ENCODE assay signal across 8 mouse cellular contexts in genomic region chr7:123017627-123018026, GRCm38 (mm10). TPM values are rescaled to one million over a fixed set of nuclear protein-coding genes. Genes with fewer than 3 reads are reported as not detected.
DNase-seq lines count a peak whose midpoint lies in the region; ATAC-seq and TF ChIP-seq lines count a peak whose summit lies in the region.
"Had no signal": no experiment of that assay in that cellular context is flagged by ENCODE, and none has a peak within 500 bp of the region (broad histone marks: within the 10 kb centered on the region; RNA-seq: fewer than 3 reads in every experiment).

No protein-coding gene starts in this region.

- no peak overlapping the region for H3K4me2 ChIP-seq in kidney, embryonic 16.5 days (replicated peaks; ENCODE audit: low read depth, low read length)
- no peak overlapping the region for H3K4me2 ChIP-seq in CH12.LX (ENCODE audit: insufficient read depth, low read depth, poor library complexity, severe bottlenecking)
- no peak overlapping the region for H3K4me2 ChIP-seq in stomach, postnatal 0 days (replicated peaks; ENCODE audit: low read depth)

- TF ChIP-seq EP300 in CH12.LX (IDR thresholded peaks at IDR 0.05; ENCODE audit: low read length), result no peak
- TF ChIP-seq EP300 in MEL (IDR thresholded peaks at IDR 0.05; ENCODE audit: low read depth in 1 of 2, low read length in 2 of 2), result no peak
- no peak for TF ChIP-seq EP300 in stomach, postnatal 0 days (optimal IDR thresholded peaks at IDR 0.05)

- no peak overlapping the region for H3K27ac ChIP-seq in kidney, adult 2 months (ENCODE audit: insufficient read depth, low read depth, low read length)
- H3K27ac ChIP-seq in kidney, embryonic 16.5 days (ENCODE audit: low read length), result no peak overlapping the region
- no peak overlapping the region for H3K27ac ChIP-seq in CH12.LX (ENCODE audit: insufficient read depth, low read depth)
- no peak overlapping the region for H3K27ac ChIP-seq in MEL (ENCODE audit: control insufficient read depth, low read depth, low read length)
- H3K27ac ChIP-seq in embryonic fibroblast, embryonic 13.5 days (ENCODE audit: insufficient read depth, low read length), result no peak overlapping the region
- H3K27ac ChIP-seq in stomach, postnatal 0 days (replicated peaks), result no peak overlapping the region
- H3K27ac ChIP-seq: macrophage had no signal

- 44% methylated on average over 3 of the region's 3 CpGs for WGBS in kidney, adult 2 months
- 37% methylated on average over 3 of the region's 3 CpGs for WGBS in kidney, embryonic 16.5 days
- 35% methylated on average over 3 of the region's 3 CpGs for WGBS in stomach, postnatal 0 days

- peak; percentile 58 for TF ChIP-seq CTCF in kidney, adult 2 months (conservative IDR thresholded peaks at IDR 0.05; ENCODE audit: insufficient read depth, insufficient read length, low read depth, low read length)
- peak; percentile 58 to 75 for TF ChIP-seq CTCF in CH12.LX (conservative IDR thresholded peaks at IDR 0.05 in 1 of 2, IDR thresholded peaks at IDR 0.05 in 1 of 2; ENCODE audit: low read depth in 2 of 2, low read length in 2 of 2)
- peak; percentile 77 to 82 (median 80) for TF ChIP-seq CTCF in MEL (IDR thresholded peaks at IDR 0.05 in 2 of 3, conservative IDR thresholded peaks at IDR 0.05 in 1 of 3; ENCODE audit: control insufficient read depth in 1 of 3, insufficient read depth in 1 of 3, low read depth in 2 of 3, low read length in 3 of 3, poor library complexity in 1 of 3, severe bottlenecking in 1 of 3)
- TF ChIP-seq CTCF in embryonic fibroblast, embryonic 13.5 days (IDR thresholded peaks at IDR 0.05; ENCODE audit: borderline replicate concordance, insufficient read depth, low read length), result peak; percentile 13; the same call in 1 of the 2 replicates
- TF ChIP-seq CTCF in stomach, postnatal 0 days (IDR thresholded peaks at IDR 0.05; ENCODE audit: low read depth), result peak; percentile 84

- in situ Hi-C loops in CH12.LX (cut with MboI; ENCODE audit: low pct_ligation_motif_present, low pct_unique_long_range_greater_than_20kb, low sequenced_read_pairs), result loop anchor here (10.0 to 25.0 kb wide), 2 partner anchors 170 to 447 kb away; partner anchors contain the start of gene Aqp8

- H3K9me3 ChIP-seq in kidney, embryonic 16.5 days (ENCODE audit: low read length), result no peaks in the 10 kb centered on the region
- peaks cover 7% of the 10 kb centered on the region for H3K9me3 ChIP-seq in CH12.LX (replicated peaks; ENCODE audit: low read length)
- H3K9me3 ChIP-seq in MEL (replicated peaks; ENCODE audit: insufficient read depth, low read length), result no peaks in the 10 kb centered on the region
- H3K9me3 ChIP-seq in stomach, postnatal 0 days (ENCODE audit: control insufficient read depth, low read length), result no peaks in the 10 kb centered on the region

- H3K36me3 ChIP-seq in kidney, adult 2 months (ENCODE audit: control insufficient read depth, insufficient read depth, low read length), result no peaks in the 10 kb centered on the region
- H3K36me3 ChIP-seq in kidney, embryonic 16.5 days (ENCODE audit: insufficient read depth, low read length), result no peaks in the 10 kb centered on the region
- no peaks in the 10 kb centered on the region for H3K36me3 ChIP-seq in CH12.LX (replicated peaks in 1 of 2; ENCODE audit: control insufficient read depth in 1 of 2, insufficient read depth in 1 of 2, low read length in 1 of 2)
- H3K36me3 ChIP-seq in MEL (ENCODE audit: control insufficient read depth in 1 of 2, insufficient read depth in 2 of 2, low read length in 2 of 2), result no peaks in the 10 kb centered on the region
- H3K36me3 ChIP-seq in stomach, postnatal 0 days (ENCODE audit: control insufficient read depth, insufficient read depth, low read length), result no peaks in the 10 kb centered on the region

- H3K27me3 ChIP-seq in kidney, adult 2 months (replicated peaks; ENCODE audit: control insufficient read depth, insufficient read depth, low read length), result no peaks in the 10 kb centered on the region
- H3K27me3 ChIP-seq in kidney, embryonic 16.5 days (ENCODE audit: insufficient read depth, low read length), result no peaks in the 10 kb centered on the region
- H3K27me3 ChIP-seq in CH12.LX (replicated peaks), result peaks cover 20% of the 10 kb centered on the region
- peaks cover 6 to 9% of the 10 kb centered on the region in 2 experiments for H3K27me3 ChIP-seq in MEL (ENCODE audit: control insufficient read depth in 1 of 2, insufficient read depth in 2 of 2, low read length in 2 of 2)
- no peaks in the 10 kb centered on the region for H3K27me3 ChIP-seq in stomach, postnatal 0 days (ENCODE audit: control insufficient read depth, insufficient read depth, low read length)

- no peak for DNase-seq in kidney, adult 2 months
- DNase-seq in CH12.LX (ENCODE audit: extremely low read depth), result peak; percentile 35
- DNase-seq in MEL (ENCODE audit: low read depth, low spot score), result peak; percentile 66
- peak; percentile 56 for DNase-seq in stomach, postnatal 0 days (ENCODE audit: low spot score)
- DNase-seq in left cerebral cortex, adult 9 months (ENCODE audit: low spot score in 2 of 2), result no peak

- H3K4me3 ChIP-seq in kidney, adult 2 months (ENCODE audit: insufficient read depth, low read depth, low read length), result no peak overlapping the region
- H3K4me3 ChIP-seq in kidney, embryonic 16.5 days (ENCODE audit: low read length), result no peak overlapping the region
- H3K4me3 ChIP-seq in CH12.LX (replicated peaks in 1 of 3; ENCODE audit: low read depth in 2 of 3, low read length in 2 of 3, poor library complexity in 1 of 3), result no peak overlapping the region
- H3K4me3 ChIP-seq in MEL (ENCODE audit: control insufficient read depth in 1 of 2, insufficient read depth in 1 of 2, low read depth in 2 of 2, low read length in 2 of 2), result no peak overlapping the region
- no peak overlapping the region for H3K4me3 ChIP-seq in embryonic fibroblast, embryonic 13.5 days (ENCODE audit: insufficient read depth, low read length)
- no peak overlapping the region for H3K4me3 ChIP-seq in stomach, postnatal 0 days (ENCODE audit: low read depth, low read length)

- H3K79me2 ChIP-seq in CH12.LX (replicated peaks; ENCODE audit: control insufficient read depth, extremely low read depth, insufficient read depth, poor library complexity, severe bottlenecking) (no peaks in the 10 kb centered on the region), MEL (ENCODE audit: control insufficient read depth, insufficient read depth, low read length, poor library complexity) (no peaks in the 10 kb centered on the region)

- no peak for TF ChIP-seq POLR2A in kidney, adult 2 months (IDR thresholded peaks at IDR 0.05; ENCODE audit: low read depth, low read length)
- no peak for TF ChIP-seq POLR2A in CH12.LX (IDR thresholded peaks at IDR 0.05; ENCODE audit: low read depth, low read length)
- TF ChIP-seq POLR2A in MEL (IDR thresholded peaks at IDR 0.05; ENCODE audit: control insufficient read depth in 1 of 2, insufficient read depth in 1 of 2, low read depth in 1 of 2, low read length in 2 of 2, poor library complexity in 1 of 2), result no peak
- no peak for TF ChIP-seq POLR2A in embryonic fibroblast, embryonic 13.5 days (IDR thresholded peaks at IDR 0.05; ENCODE audit: low read depth, low read length)

- no peaks in the 10 kb centered on the region for H3K4me1 ChIP-seq in kidney, adult 2 months (ENCODE audit: control insufficient read depth, insufficient read depth, low read length)
- H3K4me1 ChIP-seq in kidney, embryonic 16.5 days (ENCODE audit: insufficient read depth, low read length), result no peaks in the 10 kb centered on the region
- no peaks in the 10 kb centered on the region for H3K4me1 ChIP-seq in CH12.LX (ENCODE audit: control insufficient read depth in 1 of 2, insufficient read depth in 2 of 2)
- no peaks in the 10 kb centered on the region for H3K4me1 ChIP-seq in MEL (ENCODE audit: control insufficient read depth in 1 of 2, insufficient read depth in 2 of 2, low read length in 2 of 2)
- no peaks in the 10 kb centered on the region for H3K4me1 ChIP-seq in embryonic fibroblast, embryonic 13.5 days (ENCODE audit: control insufficient read depth, insufficient read depth, low read length)
- H3K4me1 ChIP-seq in stomach, postnatal 0 days (replicated peaks; ENCODE audit: control insufficient read depth, insufficient read depth), result no peaks in the 10 kb centered on the region

- no peak overlapping the region for H3K9ac ChIP-seq in kidney, embryonic 16.5 days (replicated peaks; ENCODE audit: low read length)
- H3K9ac ChIP-seq in CH12.LX (ENCODE audit: insufficient read depth, low read depth) (no peak overlapping the region), MEL (ENCODE audit: control insufficient read depth, low read depth, low read length, poor library complexity, severe bottlenecking) (no peak overlapping the region)
- H3K9ac ChIP-seq in stomach, postnatal 0 days (ENCODE audit: low read length), result no peak overlapping the region

- dilution Hi-C loops in CH12.LX (cut with MboI; ENCODE audit: extremely low pct_ligation_motif_present, extremely low pct_unique_long_range_greater_than_20kb, low sequenced_read_pairs), result no loop called here

- ATAC-seq in kidney, embryonic 16.5 days (ENCODE audit: low FRiP score, low TSS enrichment), result no peak
- ATAC-seq in stomach, postnatal 0 days (ENCODE audit: low FRiP score, low TSS enrichment), result no peak

- TF ChIP-seq RAD21 in CH12.LX (IDR thresholded peaks at IDR 0.05; ENCODE audit: low read depth, low read length), result peak; percentile 79
- TF ChIP-seq RAD21 in MEL (IDR thresholded peaks at IDR 0.05; ENCODE audit: low read depth, low read length), result peak; percentile 82

TF ChIP-seq in CH12.LX, 34 proteins besides CTCF, POLR2A, EP300 and RAD21 (continues in another document):
- TF ChIP-seq E2F4 (IDR thresholded peaks at IDR 0.05; ENCODE audit: insufficient replicate concordance, low read depth, low read length), result no peak
- no peak for TF ChIP-seq ZMIZ1 (IDR thresholded peaks at IDR 0.05; ENCODE audit: low read depth, low read length)
- peak; percentile 65 for TF ChIP-seq SMC3 (IDR thresholded peaks at IDR 0.05; ENCODE audit: low read depth, low read length)

TF ChIP-seq in MEL, 35 proteins besides CTCF, POLR2A, EP300 and RAD21:
- peak; percentile 77 for TF ChIP-seq SMC3 (IDR thresholded peaks at IDR 0.05; ENCODE audit: low read depth, low read length)
- peak; percentile 78 for TF ChIP-seq ZC3H11A (IDR thresholded peaks at IDR 0.05; ENCODE audit: low read depth, low read length)
- TF ChIP-seq TAL1 (IDR thresholded peaks at IDR 0.05; ENCODE audit: low read length), result no peak

RNA-seq across cellular contexts. Expression of gene Rbbp6, which starts 52.1 kb away (rescaled TPM):
- 7.2 and 11.1 TPM in 2 replicates for polyA plus RNA-seq in kidney, adult 2 months (2012; rRNA removed)
- 23.5 and 28.4 TPM in 2 replicates for polyA plus RNA-seq in kidney, embryonic 16.5 days (2015; fragmentation: Nextera tagmentation; extraction: Ambion mirVana)
- total RNA-seq in CH12.LX (2012; rRNA removed), result 22.9 and 25.0 TPM in 2 replicates
- 14.1 and 17.8 TPM in 2 replicates for total RNA-seq in CH12.LX (2014; rRNA removed)
- polyA plus RNA-seq in CH12.LX (2012; ENCODE audit: insufficient read length, low read depth), result 81.4 and 93.0 TPM in 2 replicates
- total RNA-seq in MEL (2012; rRNA removed), result 22.7 and 25.6 TPM in 2 replicates
- polyA plus RNA-seq in MEL (2012; ENCODE audit: insufficient read depth in 1 of 2, insufficient read length in 2 of 2, low read depth in 1 of 2, low replicate concordance in 2 of 2, missing spikeins in 1 of 2), result 10 to 100 TPM in 1 of 2 experiments, not detected in 1; 70.6 TPM
- polyA plus RNA-seq in embryonic fibroblast, embryonic 13.5 days (2011; ENCODE audit: insufficient read length, low read depth, missing spikeins), result 47.9 and 69.6 TPM in 2 replicates
- polyA plus RNA-seq in stomach, postnatal 0 days (2015; fragmentation: Nextera tagmentation; extraction: Ambion mirVana), result 12.8 and 13.3 TPM in 2 replicates

Comparison
In these comparisons a context has a peak if more than half of its experiments do, and no peak if none do; other contexts are left out.
1. DNase-seq: peak in CH12.LX (single experiment), MEL (single experiment) and stomach, postnatal 0 days (single experiment); none in kidney, adult 2 months (single experiment) and left cerebral cortex, adult 9 months (0 of 2).
2. CTCF ChIP-seq: peak in every context shown above with its lines; median percentile 84 in stomach, postnatal 0 days; 80 in MEL; 66 in CH12.LX; 58 in kidney, adult 2 months; 13 in embryonic fibroblast, embryonic 13.5 days.